Mouse (Mus musculus) lung, embryonic 16.5 days (tissue): ENCODE results near the gene Cd300a. TPM values are rescaled to one million over a fixed set of nuclear protein-coding genes. Genes with fewer than 3 reads are reported as not detected.

Experiments
- ATAC-seq: fragments of 200-750 bp; cut with Nextera tagmentation; 2 replicates; pipeline ENCODE4 v1.8.0; 2017; ENCODE audit warnings: low read depth, mild to moderate bottlenecking, moderate library complexity
- H3K27ac ChIP-seq: fragments of 300-500 bp; sonication (generic); 2 replicates; pipeline ENCODE4 v1.5.1; 2014; ENCODE audit warnings: mild to moderate bottlenecking, control low read depth, low read length
- H3K27me3 ChIP-seq: fragments of 300-500 bp; sonication (generic); 2 replicates; pipeline ENCODE4 v1.6.1; 2014; ENCODE audit warnings: low read depth, low read length, mixed read lengths; ENCODE audit not compliant: control insufficient read depth, insufficient read depth
- H3K36me3 ChIP-seq: fragments of 300-500 bp; sonication (generic); 2 replicates; pipeline ENCODE4 v1.6.1; 2014; ENCODE audit warnings: low read length; ENCODE audit not compliant: control insufficient read depth, insufficient read depth
- H3K4me1 ChIP-seq: fragments of 300-500 bp; sonication (generic); replicated peaks from 2 replicates; pipeline ENCODE4 v1.6.1; 2014; ENCODE audit warnings: low read length, mixed read lengths; ENCODE audit not compliant: control insufficient read depth, insufficient read depth
- H3K4me2 ChIP-seq: fragments of 300-500 bp; sonication (generic); 2 replicates; pipeline ENCODE4 v1.6.1; 2014; ENCODE audit warnings: low read depth, low read length, control low read depth
- H3K4me3 ChIP-seq: fragments of 300-500 bp; sonication (generic); 2 replicates; pipeline ENCODE4 v1.5.1; 2014; ENCODE audit warnings: mild to moderate bottlenecking, low read length, control low read depth
- H3K9ac ChIP-seq: fragments of 300-500 bp; sonication (generic); 2 replicates; pipeline ENCODE4 v1.6.1; 2014; ENCODE audit warnings: low read length, control low read depth
- H3K9me3 ChIP-seq: fragments of 300-500 bp; sonication (generic); 2 replicates; pipeline ENCODE4 v1.6.1; 2016; ENCODE audit warnings: low read length; ENCODE audit not compliant: control insufficient read depth
- WGBS: fragments of 180-500 bp; shearing (Covaris S2); extraction: QIAGEN DNeasy Blood & Tissue Kit; methylation state at CpG from one replicate; pipeline ENCODE4 v1.1.7; 2014; 5-methylcytosine and 5-hydroxymethylcytosine counted together
- polyA plus RNA-seq: library from polyadenylated mRNA; unstranded; fragments of >200 nt; fragmentation: Nextera tagmentation; extraction: Ambion mirVana; gene quantifications from 2 replicates; pipeline ENCODE4 v1.2.1, GENCODE M21; 2015

Cd300a gene
- polyA plus RNA-seq, result 1.4 and 1.7 TPM in 2 replicates

DNA sequence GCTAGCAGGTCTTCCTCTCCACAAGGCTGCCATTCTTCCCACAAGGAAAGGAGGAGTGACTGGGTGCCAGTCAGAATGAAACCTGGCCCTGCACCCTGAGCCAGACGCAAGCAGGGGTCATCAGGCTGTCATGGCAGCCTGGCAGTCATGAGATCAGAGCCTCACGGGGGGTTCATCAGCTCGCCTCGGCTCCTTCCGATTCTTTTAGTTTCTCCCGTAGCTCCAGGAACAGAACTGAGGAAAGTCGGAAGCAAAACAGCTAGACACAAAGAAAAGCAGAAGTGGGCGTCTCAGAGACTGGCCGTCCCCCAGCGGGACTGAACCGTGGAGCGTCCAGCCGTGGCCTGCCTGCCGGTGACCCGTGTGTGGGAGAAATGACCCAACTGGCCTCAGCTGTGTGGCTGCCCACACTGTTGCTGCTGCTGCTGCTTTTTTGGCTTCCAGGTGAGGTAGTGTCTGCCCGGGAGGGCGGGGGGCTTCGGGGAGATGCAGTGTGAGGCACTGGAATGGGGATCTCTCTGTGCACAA lies at the start of gene Cd300a:
TSS of gene Cd300a (plus strand) at position 51 of the 528 bp plus-strand sequence.
- H3K4me2 ChIP-seq, result no peak within 1 kb of the TSS
- 71% methylated on average over 18 of the region's 18 CpGs for WGBS

DNA sequence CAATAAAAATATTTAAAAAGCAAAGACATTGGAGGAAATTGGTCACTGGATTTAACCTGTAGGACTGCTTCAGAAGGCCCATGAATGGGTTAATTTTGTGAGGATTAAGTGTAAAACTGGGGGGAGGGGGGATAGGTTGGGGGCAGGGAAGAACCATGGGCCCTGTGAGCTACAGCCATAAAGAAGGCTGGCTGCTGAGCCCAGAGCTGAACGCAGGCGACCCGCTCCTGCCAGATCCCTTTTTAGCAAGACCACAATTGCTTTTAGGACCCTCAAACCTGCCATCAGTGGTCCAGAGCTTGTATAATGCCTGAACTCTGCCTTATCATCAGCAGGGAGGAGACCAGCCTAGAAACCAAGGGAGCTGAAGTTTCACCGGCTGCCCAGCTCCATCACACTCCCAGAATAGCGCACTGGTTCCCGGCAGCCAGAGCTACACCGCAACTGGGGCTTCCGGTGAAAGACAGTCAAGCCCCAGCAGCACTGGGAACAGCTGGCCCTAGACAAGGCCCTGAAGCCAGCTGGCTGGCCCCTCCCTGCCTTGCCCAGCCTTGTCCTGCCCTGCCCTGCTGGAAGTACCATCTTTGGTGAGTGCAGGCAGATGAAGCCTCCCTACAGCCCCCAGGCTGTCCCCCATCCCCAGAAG lies 45.9 kb upstream of the Cd300a start:
- Histone ChIP-seq H3K4me1 (peaks cover 3% of the 10 kb centered on the region; the same call in 1 of the 2 replicates), H3K4me2 (no peak overlapping the region)

More for the DNA sequence above, at the start of gene Cd300a:
- Histone ChIP-seq H3K4me3 (no peak within 1 kb of the TSS), H3K9me3 (no peaks in the 10 kb centered on the region), H3K4me1 (no peaks in the 10 kb centered on the region), H3K27me3 (no peaks in the 10 kb centered on the region), H3K36me3 (no peaks in the 10 kb centered on the region), H3K9ac (no peak within 1 kb of the TSS), H3K27ac (no peak within 1 kb of the TSS)
- no peak for ATAC-seq

DNA sequence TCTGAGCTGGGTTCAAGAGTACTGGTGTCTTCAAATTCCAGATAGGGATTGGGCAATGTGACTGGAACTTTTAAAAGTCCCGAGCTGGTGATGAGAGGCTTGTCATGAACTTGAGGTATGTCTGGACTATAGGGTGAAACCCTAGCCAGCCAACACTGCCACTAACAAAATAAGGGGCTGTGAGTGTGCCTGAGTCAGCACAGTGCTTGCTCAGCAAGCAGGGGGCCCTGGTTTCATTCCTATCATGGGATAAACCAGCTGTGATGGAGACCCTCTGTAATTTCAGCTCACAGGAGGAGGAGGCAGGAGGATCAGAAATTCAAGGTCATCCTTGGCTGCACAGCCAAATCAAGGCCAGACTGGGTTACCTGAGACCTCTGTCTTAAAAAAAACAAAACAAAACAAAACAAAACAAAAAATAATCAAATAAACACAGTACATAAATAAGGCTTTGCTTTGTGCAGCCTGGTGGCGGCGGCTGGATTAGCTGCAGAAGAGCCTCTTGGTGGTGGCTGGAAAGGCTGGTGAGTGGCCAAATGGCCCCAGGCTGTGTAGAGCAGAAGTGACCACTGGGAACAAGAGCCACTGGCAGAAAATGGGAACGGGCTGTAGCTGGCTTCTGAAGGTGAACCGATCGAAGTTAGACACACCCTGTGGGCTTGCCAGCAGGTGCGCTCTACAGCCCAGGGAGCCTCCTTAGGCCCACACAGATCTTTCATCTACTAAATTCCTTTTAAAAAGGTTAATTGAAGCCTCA lies 45.2 kb upstream of the Cd300a start:
- Histone ChIP-seq H3K27me3 (no peaks in the 10 kb centered on the region), H3K27ac (no peak overlapping the region), H3K4me1 (peaks cover 10% of the 10 kb centered on the region; the same call in 1 of the 2 replicates), H3K9ac (peak overlapping the region; percentile 39; the same call in 1 of the 2 replicates), H3K9me3 (no peaks in the 10 kb centered on the region), H3K4me2 (no peak overlapping the region), H3K4me3 (no peak overlapping the region), H3K36me3 (no peaks in the 10 kb centered on the region)
- no peak for ATAC-seq
- 77% methylated on average over 7 of the region's 7 CpGs for WGBS

More for the DNA sequence above, 45.9 kb upstream of the Cd300a start:
- ATAC-seq, result peak; percentile 76
- H3K36me3 ChIP-seq, result no peaks in the 10 kb centered on the region
- no peak overlapping the region for H3K27ac ChIP-seq
- no peaks in the 10 kb centered on the region for H3K9me3 ChIP-seq
- H3K27me3 ChIP-seq, result no peaks in the 10 kb centered on the region
- peak overlapping the region; percentile 39; the same call in 1 of the 2 replicates for H3K9ac ChIP-seq
- no peak overlapping the region for H3K4me3 ChIP-seq
- WGBS, result 13% methylated on average over 8 of the region's 8 CpGs

DNA sequence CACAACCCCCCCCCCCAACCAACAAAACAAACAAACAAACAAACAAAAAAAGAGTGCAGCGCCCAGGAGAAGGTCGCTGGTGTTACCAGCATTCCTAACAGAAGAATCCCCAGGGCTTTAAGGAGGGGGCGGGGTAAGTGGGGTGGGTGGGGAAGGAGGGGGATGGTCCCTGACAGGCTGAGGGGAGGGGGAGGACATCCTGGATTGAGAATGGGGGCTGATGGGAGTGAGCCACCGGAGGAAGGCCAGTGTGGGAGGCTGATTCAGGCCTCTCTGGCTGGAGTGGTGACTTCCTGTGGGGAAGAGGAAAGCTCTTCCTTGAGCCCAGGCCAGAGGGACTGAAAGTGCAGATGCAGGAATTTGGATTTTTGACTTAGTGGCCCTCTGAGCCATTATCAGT lies 43.5 kb upstream of the Cd300a start:
- H3K27ac ChIP-seq, result no peak overlapping the region
- H3K9ac ChIP-seq, result no peak overlapping the region
- no peak overlapping the region for H3K4me3 ChIP-seq
- H3K27me3 ChIP-seq, result no peaks in the 10 kb centered on the region
- no peaks in the 10 kb centered on the region for H3K9me3 ChIP-seq
- 64% methylated on average over 4 of the region's 4 CpGs for WGBS
- ATAC-seq, result no peak
- H3K4me2 ChIP-seq, result no peak overlapping the region
- H3K36me3 ChIP-seq, result no peaks in the 10 kb centered on the region
- H3K4me1 ChIP-seq, result peaks cover 21% of the 10 kb centered on the region

DNA sequence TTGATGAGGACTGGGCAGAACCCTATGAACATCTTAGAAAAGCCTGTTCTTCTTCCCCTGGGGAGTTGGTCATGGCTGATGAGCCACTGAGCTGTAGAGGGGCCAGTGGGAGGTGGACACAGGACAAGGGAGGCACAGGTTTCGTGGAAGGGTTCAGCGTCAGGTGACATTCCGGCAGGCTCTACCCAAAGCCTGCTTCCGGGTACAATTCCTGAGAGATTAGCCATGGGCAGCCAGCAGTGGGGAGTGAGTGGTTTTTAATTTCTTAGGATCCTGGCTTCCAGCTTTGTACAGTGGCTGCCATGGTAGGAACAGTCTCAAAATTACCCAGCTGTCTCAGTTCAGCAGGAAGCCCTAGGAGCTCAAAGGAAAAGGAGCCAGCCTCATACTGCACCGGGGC lies 42.8 kb upstream of the Cd300a start:
- ATAC-seq, result no peak
- no peaks in the 10 kb centered on the region for H3K9me3 ChIP-seq
- no peaks in the 10 kb centered on the region for H3K36me3 ChIP-seq
- H3K27me3 ChIP-seq, result no peaks in the 10 kb centered on the region
- no peak overlapping the region for H3K4me2 ChIP-seq
- no peak overlapping the region for H3K27ac ChIP-seq
- WGBS, result 83% methylated on average over 5 of the region's 5 CpGs
- no peak overlapping the region for H3K9ac ChIP-seq
- H3K4me1 ChIP-seq, result peaks cover 21% of the 10 kb centered on the region
- no peak overlapping the region for H3K4me3 ChIP-seq

DNA sequence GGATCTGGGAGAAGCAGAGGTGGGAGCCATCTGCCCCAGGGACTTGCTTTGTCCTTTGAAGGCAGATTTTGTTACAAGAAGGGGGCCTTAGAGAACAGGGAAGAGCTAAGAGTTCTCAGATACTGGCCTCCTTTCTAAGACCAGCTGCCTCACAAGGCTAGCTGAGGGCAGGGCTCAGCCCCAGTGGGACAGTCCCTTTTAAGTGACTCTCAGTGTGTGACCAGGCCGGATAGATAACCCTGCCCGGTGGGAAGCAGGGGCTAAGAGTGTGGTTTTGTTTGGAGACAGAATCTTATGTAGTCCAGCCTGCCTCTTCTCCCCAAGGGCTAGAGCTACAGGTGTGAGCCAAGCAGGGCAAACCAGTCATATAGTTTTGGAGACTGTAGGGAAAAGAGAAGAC lies 40.3 kb upstream of the Cd300a start:
- no peak for ATAC-seq
- no peaks in the 10 kb centered on the region for H3K9me3 ChIP-seq
- no peak overlapping the region for H3K4me3 ChIP-seq
- peak overlapping the region; percentile 90 for H3K27ac ChIP-seq
- no peak overlapping the region for H3K4me2 ChIP-seq
- H3K36me3 ChIP-seq, result no peaks in the 10 kb centered on the region
- 20% methylated on average over 2 of the region's 2 CpGs for WGBS
- no peak overlapping the region for H3K9ac ChIP-seq
- no peaks in the 10 kb centered on the region for H3K27me3 ChIP-seq
- peaks cover 21% of the 10 kb centered on the region; the same call in 1 of the 2 replicates for H3K4me1 ChIP-seq

DNA sequence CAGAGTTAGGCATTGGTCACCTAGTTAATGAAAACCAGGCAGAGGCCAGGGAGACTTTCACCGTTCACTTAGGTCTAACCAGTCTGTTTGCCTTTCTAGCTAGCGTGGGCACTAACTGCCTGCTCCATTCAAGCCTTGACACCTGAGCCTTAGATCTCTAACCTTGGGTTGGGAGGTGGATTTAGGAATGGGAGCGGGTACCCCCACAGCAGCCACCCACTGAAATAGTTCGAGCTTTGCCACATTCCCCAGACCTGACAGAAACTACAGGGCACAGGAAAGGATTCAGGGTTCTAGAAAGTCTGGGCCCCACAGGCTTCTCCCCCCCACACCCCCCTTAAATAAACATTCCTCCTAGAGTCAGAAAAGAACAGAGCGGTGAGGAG lies 39.8 kb upstream of the Cd300a start:
- peak overlapping the region; percentile 76; the same call in 1 of the 2 replicates for H3K4me3 ChIP-seq
- no peaks in the 10 kb centered on the region for H3K27me3 ChIP-seq
- H3K36me3 ChIP-seq, result no peaks in the 10 kb centered on the region
- H3K4me1 ChIP-seq, result peaks cover 21% of the 10 kb centered on the region; the same call in 1 of the 2 replicates
- peak overlapping the region; percentile 78 for H3K4me2 ChIP-seq
- 27% methylated on average over 5 of the region's 5 CpGs for WGBS
- peak overlapping the region; percentile 87 for H3K9ac ChIP-seq
- peak; percentile 5 for ATAC-seq
- no peaks in the 10 kb centered on the region for H3K9me3 ChIP-seq
- peak overlapping the region; percentile 90 for H3K27ac ChIP-seq

DNA sequence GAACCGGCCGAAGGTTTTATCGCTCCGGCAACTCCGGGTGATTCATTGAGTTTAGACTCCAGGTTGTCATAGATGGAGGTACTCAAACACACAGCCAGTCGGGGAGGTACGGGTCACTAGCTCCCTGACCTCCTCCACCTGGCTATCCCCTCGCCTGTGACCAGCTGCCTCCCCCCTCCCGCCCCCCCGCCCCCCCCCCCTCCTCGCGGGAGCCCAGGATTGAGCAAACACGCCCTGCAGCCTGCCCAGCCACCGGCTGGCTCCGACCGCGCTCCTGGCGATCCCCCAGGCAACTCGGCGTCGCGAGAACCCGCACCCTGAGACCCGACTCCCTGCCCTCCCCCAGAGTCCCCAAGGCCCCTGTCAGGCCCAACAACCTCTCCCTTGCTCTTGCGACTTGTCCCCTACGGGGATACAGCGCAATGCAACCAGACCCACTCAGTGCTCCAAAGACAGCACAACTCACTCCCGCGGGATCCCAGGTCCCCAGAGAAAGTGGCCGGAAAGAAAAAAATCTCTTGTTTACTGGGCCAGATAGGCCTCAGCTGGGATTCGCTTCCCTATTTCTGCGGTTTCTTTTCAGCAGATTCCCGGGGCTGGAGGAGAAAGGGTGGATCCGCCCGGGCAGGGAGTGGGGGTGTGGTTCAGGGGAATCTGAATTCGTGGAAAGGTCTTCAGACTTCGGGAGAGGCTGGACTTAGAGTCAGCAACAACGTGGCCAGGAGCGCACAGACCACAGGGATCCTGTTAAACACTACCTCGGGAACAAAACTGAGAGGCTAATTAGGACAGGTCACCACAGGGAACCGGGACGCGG lies 39.2 kb upstream of the Cd300a start, which contains the start of gene Gprc5c:
TSS of gene Gprc5c (plus strand) at position 701 of the 817 bp plus-strand sequence.
- Histone ChIP-seq H3K27me3 (no peaks in the 10 kb centered on the region), H3K36me3 (no peaks in the 10 kb centered on the region), H3K9me3 (no peaks in the 10 kb centered on the region), H3K4me1 (peaks cover 21% of the 10 kb centered on the region; the same call in 1 of the 2 replicates), H3K27ac (peak within 1 kb of the TSS; percentile 90), H3K4me3 (peak within 1 kb of the TSS; percentile 76), H3K9ac (peak within 1 kb of the TSS; percentile 87), H3K4me2 (peak within 1 kb of the TSS; percentile 78)
- peak; percentile 54 for ATAC-seq
- WGBS, result 1% methylated on average over 34 of the region's 43 CpGs
